Mouse (Mus musculus) left cerebral cortex, postnatal 25 days (tissue): ENCODE measurements at regions not wholly inside any gene's neighbourhood (a gene's known extent, or its start where the extent isn't known, plus 50 kb on each side); places are given as distances from the start of the nearest gene placed in this dataset.

Experiments used
- DNase-seq, 2 experiments: peaks; one replicate each; pipeline ENCODE4 v3.0.0; 2022; ENCODE audit warnings: low spot score in 2 of 2, mixed read lengths in 1 of 2
- intact Hi-C: fragments of 180-260 bp; cut with DNase I; formaldehyde crosslinking; loops from one replicate; pipeline ENCODE4 v1.15.1; 2025

- intact Hi-C loops, result no loop called here
- no peak for DNase-seq
These were observed 82.3 kb upstream of the Ddx18 start for GRCm38 (mm10) chr1:121650071-121650470.

GRCm38 (mm10) chr1:121631466-121631865, 63.7 kb upstream of the Ddx18 start:
- intact Hi-C loops, result no loop called here
- DNase-seq, result no peak

- intact Hi-C loops, result no loop called here
- no peak for DNase-seq
These were observed 52.5 kb upstream of the Ddx18 start for GRCm38 (mm10) chr1:121620262-121620661.

- intact Hi-C loops, result no loop called here
- DNase-seq, result no peak
These were observed 50.8 kb upstream of the Ddx18 start for GRCm38 (mm10) chr1:121618550-121618949.
